Mouse (Mus musculus): Measurements from ENCODE around the gene Chn1. TPM values are rescaled to one million over a fixed set of nuclear protein-coding genes. Genes with fewer than 3 reads are reported as not detected.

The Chn1 gene
- polyA plus RNA-seq, 1 experiment from 2014 or later, result 118 TPM

DNA sequence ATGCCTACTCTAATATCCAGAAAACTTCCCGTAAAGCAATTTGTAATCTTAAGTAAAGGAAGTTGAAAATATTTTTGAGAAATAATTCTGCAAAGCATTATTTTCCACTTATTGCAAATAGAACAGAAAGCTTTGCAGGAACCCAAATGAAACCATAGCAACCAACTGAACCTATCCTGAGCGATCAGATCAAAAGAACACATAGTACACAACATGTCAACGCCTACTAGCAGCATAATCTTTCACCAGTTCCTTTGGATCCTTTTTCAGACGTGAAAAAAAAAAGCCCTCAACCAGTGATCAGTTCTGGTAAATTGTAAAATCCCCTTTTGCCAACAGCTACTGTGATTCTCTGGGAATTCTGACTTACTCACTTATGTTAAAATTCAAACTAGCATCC is 82.1 kb downstream of the Chn1 start:
- 71% methylated on average over 4 of the region's 4 CpGs for WGBS
- H3K36me3 ChIP-seq (replicated peaks; ENCODE audit: control insufficient read depth, insufficient read depth), result no peaks in the 10 kb centered on the region
- H3K9ac ChIP-seq, result no peak overlapping the region
- H3K27ac ChIP-seq, result no peak overlapping the region
- DNase-seq (ENCODE audit: low spot score), result no peak
- no peak for ATAC-seq (ENCODE audit: low FRiP score)
- H3K4me2 ChIP-seq (replicated peaks), result no peak overlapping the region
- H3K9me3 ChIP-seq (ENCODE audit: control insufficient read depth, low read length), result no peaks in the 10 kb centered on the region
- H3K4me1 ChIP-seq (replicated peaks; ENCODE audit: control insufficient read depth, insufficient read depth, low read length), result no peaks in the 10 kb centered on the region
- no peak overlapping the region for H3K4me3 ChIP-seq (replicated peaks; ENCODE audit: low read length)
- no peaks in the 10 kb centered on the region for H3K27me3 ChIP-seq (ENCODE audit: control insufficient read depth, insufficient read depth, low read length)

DNA sequence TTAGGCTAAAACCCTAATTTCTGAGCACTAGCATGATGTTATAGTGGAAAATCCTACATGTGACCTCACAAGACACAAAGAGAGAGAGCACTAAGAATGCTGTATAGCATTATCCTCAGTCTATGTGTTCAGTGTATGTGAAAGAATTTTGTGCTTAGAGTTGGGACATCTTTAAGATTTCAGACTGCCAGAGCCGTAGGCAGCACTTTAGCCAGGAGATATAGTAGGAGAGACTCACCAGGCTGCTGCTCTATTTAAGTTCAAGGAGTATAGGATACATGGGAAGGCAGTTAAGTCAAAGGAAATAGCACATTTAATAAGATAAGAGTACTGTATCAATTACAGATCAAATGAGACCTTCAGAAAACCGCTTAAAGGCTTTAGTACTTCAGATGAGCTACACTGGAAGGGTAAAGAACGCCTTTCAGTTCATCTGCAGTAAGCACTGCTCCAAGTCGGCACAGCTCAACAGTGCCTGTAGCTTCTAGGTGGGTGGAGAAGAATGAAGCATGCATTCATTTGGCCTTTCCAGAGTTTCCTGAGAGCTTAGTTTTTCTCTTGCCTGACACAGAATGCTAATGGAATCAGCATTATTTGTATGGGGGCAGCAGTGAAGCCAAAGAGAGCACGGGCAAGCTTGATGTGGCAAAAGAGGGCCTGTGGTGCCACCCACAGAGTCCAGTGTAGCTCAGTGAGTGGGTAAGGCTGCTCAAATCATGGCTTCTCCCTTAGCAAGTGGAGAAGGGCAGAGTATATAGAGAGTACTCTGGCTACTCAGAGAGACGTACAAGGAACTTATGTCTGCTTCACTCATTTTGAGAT is 84.2 kb downstream of the Chn1 start:
- no peak overlapping the region for H3K4me2 ChIP-seq (replicated peaks)
- no peaks in the 10 kb centered on the region for H3K36me3 ChIP-seq (replicated peaks; ENCODE audit: control insufficient read depth, insufficient read depth)
- DNase-seq (ENCODE audit: low spot score), result no peak
- 77% methylated on average over 6 of the region's 6 CpGs for WGBS
- H3K27me3 ChIP-seq (ENCODE audit: control insufficient read depth, insufficient read depth, low read length), result no peaks in the 10 kb centered on the region
- 0 out of 2 replicates have a peak, but pooled peaks cover 5% of the 10 kb centered on the region for H3K9me3 ChIP-seq (ENCODE audit: control insufficient read depth, low read length)
- no peaks in the 10 kb centered on the region for H3K4me1 ChIP-seq (replicated peaks; ENCODE audit: control insufficient read depth, insufficient read depth, low read length)
- no peak overlapping the region for H3K4me3 ChIP-seq (replicated peaks; ENCODE audit: low read length)
- no peak for ATAC-seq (ENCODE audit: low FRiP score)
- no peak overlapping the region for H3K9ac ChIP-seq
- no peak overlapping the region for H3K27ac ChIP-seq

DNA sequence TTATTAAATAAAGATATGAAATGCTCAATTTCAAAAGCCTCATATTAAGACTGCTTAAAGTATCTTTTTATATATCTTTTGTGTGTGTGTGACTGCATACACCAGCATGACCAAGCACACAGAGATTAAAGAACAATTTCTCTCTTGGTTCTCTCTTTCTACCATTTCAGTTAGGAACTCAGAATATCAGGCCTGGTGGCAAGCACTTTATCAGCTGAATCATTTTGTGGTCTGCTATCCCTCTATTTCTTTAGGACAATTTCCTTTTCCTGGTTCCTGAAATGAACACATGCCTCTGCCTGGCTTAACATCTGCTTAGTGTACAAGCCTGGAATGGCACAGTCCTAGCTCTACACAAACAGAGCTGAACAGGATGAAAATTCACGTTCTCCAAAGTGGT is 92.6 kb downstream of the Chn1 start:
- Histone ChIP-seq H3K4me3 (replicated peaks; ENCODE audit: low read length) (no peak overlapping the region), H3K4me1 (replicated peaks; ENCODE audit: control insufficient read depth, insufficient read depth, low read length) (no peaks in the 10 kb centered on the region), H3K36me3 (replicated peaks; ENCODE audit: control insufficient read depth, insufficient read depth) (0 out of 2 replicates have a peak, but pooled peaks cover 2% of the 10 kb centered on the region), H3K9ac (no peak overlapping the region), H3K27me3 (ENCODE audit: control insufficient read depth, insufficient read depth, low read length) (no peaks in the 10 kb centered on the region), H3K27ac (no peak overlapping the region), H3K9me3 (ENCODE audit: control insufficient read depth, low read length) (0 out of 2 replicates have a peak, but pooled peaks cover under 1% of the 10 kb centered on the region), H3K4me2 (replicated peaks) (no peak overlapping the region)
- DNase-seq (ENCODE audit: low spot score) (no peak), ATAC-seq (ENCODE audit: low FRiP score) (no peak)
- 72% methylated on average over 1 of the region's 1 CpGs for WGBS

DNA sequence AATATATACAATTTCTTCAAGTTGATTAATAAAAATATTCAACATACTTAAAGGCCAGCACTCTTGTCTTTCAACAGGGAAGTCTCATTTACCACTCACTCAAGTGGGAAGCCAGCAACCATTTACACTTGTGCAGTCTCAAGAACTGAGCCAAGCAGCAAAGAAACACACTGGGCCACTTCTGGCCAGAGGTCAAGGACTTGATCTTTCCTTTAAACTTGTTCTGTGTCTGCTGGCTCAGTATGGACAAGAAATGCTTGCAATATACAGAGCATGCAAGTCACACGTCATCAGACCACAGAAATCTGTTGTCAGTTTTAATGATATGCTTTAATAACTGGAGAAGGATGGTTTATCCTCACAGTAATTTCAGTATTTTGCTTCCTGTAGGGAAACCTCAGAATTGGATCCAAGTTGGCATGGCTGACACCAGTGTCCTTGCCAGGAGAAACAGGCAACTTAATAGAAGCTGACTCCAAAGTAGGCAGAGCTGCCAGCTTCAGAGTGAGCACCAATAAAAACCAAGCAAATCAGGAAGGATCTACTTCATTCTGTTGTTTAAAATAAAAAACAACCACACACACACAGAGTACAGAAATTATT is 94.6 kb downstream of the Chn1 start:
- no peak for ATAC-seq (ENCODE audit: low FRiP score)
- 65% methylated on average over 1 of the region's 1 CpGs for WGBS
- H3K9me3 ChIP-seq (ENCODE audit: control insufficient read depth, low read length), result no peaks in the 10 kb centered on the region

DNA sequence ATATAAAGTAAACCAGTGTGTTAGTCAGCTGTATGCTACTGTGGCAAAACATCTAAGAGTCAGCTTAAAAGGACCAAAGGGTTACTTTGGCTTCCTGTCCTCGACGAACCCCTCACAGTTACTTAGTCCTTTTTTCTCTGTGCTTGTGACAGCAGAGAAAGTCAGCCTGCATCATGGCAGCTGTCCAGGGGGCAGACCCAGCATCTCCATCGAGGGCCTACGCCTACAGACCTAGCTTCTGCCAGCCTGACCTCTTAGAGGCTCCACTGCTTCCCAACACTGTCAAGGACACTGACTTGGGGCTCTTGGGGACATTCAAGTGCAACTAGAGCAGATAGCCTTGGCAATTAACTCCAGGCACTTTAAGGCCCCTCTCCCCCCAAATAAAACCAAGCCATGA is 106.5 kb downstream of the Chn1 start:
- H3K9me3 ChIP-seq (ENCODE audit: control insufficient read depth, low read length), result no peaks in the 10 kb centered on the region
- no peaks in the 10 kb centered on the region for H3K27me3 ChIP-seq (ENCODE audit: control insufficient read depth, insufficient read depth, low read length)
- H3K9ac ChIP-seq, result no peak overlapping the region
- H3K27ac ChIP-seq, result no peak overlapping the region
- H3K4me3 ChIP-seq (replicated peaks; ENCODE audit: low read length), result no peak overlapping the region
- WGBS, result 74% methylated on average over 4 of the region's 4 CpGs
- no peaks in the 10 kb centered on the region for H3K36me3 ChIP-seq (replicated peaks; ENCODE audit: control insufficient read depth, insufficient read depth)
- peaks cover 5% of the 10 kb centered on the region; the same call in 1 of the 2 replicates for H3K4me1 ChIP-seq (replicated peaks; ENCODE audit: control insufficient read depth, insufficient read depth, low read length)
- ATAC-seq (ENCODE audit: low FRiP score), result no peak
- no peak overlapping the region for H3K4me2 ChIP-seq (replicated peaks)
- no peak for DNase-seq (ENCODE audit: low spot score)

More for the DNA sequence above, 94.6 kb downstream of the Chn1 start:
- Histone ChIP-seq H3K27me3 (ENCODE audit: control insufficient read depth, insufficient read depth, low read length) (no peaks in the 10 kb centered on the region), H3K36me3 (replicated peaks; ENCODE audit: control insufficient read depth, insufficient read depth) (0 out of 2 replicates have a peak, but pooled peaks cover 2% of the 10 kb centered on the region), H3K4me3 (replicated peaks; ENCODE audit: low read length) (no peak overlapping the region), H3K9ac (no peak overlapping the region), H3K4me2 (replicated peaks) (no peak overlapping the region), H3K27ac (no peak overlapping the region), H3K4me1 (replicated peaks; ENCODE audit: control insufficient read depth, insufficient read depth, low read length) (no peaks in the 10 kb centered on the region)
- no peak for DNase-seq (ENCODE audit: low spot score)

DNA sequence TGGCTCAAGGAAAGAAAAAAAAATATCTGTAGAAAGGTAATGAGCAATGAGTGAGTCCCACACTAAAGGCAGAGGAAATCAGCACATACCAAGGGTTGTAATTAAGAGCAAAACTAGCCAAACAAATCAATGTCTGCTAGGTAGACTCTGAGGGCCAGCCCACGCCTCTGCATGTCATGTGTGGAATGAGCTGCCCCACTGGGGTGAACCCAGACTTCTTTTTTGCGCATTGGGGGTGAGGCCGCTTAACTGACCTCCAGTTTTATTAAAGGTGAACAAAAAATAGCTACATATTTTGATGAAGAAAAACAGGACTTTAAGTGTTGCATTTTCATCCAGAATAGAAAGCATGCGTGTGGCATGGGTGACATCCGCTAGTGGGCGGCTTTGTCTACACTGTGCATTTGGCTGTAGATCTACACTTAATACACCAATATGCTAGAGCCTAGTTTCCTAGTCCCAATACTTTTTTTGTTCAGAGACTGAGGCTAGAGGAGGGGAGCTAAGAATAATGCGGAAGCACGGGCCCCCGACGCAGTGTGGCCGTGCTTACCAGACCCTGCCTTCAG is 114.5 kb downstream of the Chn1 start:
- Histone ChIP-seq H3K27ac (peak overlapping the region; percentile 45), H3K4me1 (replicated peaks; ENCODE audit: control insufficient read depth, insufficient read depth, low read length) (peaks cover 31% of the 10 kb centered on the region), H3K4me3 (replicated peaks; ENCODE audit: low read length) (0 out of 2 replicates have a peak overlapping the region, but pooled peaks have one; percentile 21), H3K27me3 (ENCODE audit: control insufficient read depth, insufficient read depth, low read length) (no peaks in the 10 kb centered on the region), H3K36me3 (replicated peaks; ENCODE audit: control insufficient read depth, insufficient read depth) (no peaks in the 10 kb centered on the region), H3K9ac (no peak overlapping the region), H3K4me2 (replicated peaks) (peak overlapping the region; percentile 52), H3K9me3 (ENCODE audit: control insufficient read depth, low read length) (no peaks in the 10 kb centered on the region)
- peak; percentile 35; the same call in 1 of the 2 replicates for ATAC-seq (ENCODE audit: low FRiP score)
- 79% methylated on average over 11 of the region's 11 CpGs for WGBS
- DNase-seq (ENCODE audit: low spot score), result no peak

DNA sequence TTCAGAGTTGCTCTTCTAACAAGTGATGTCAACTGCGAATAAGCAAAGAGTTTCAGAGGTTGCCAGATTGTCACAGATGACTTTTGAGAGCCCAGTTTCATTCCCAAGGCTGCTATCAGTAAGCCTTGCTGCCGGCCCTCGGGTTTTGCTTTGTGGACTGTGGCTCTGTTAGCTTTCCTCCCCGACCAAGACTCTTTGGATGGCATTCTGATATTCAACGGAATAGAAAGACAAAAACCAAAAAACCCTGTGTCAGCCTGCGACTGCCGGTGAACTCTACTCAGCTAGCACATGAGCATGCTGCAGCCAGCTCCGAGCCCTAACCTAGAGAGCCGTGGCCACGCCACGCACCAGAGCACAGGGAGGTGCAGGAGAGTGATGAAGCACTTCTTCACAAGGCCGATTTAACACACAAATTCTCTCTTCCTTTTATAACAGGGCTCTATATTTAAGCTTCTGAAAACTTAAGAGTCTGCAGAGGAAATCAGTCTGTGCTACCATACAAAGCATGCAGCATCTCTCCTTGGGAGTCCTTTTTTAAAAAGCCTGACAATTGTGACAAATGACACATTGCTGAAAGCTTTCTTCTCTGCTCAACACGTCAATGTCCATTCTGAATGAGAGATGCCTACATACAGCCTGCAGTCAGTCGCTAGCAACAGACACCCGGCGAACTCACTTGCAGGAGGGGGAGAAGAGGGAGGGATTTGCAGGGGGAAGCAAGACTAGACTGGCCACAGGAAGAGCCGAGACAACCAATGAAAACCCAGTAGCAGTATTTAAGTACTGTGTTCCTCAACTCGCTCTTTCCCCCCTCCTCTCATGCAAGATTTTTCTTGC is 115.2 kb downstream of the Chn1 start:
- Histone ChIP-seq H3K4me2 (replicated peaks) (peak overlapping the region; percentile 52), H3K4me3 (replicated peaks; ENCODE audit: low read length) (peak overlapping the region; percentile 21), H3K36me3 (replicated peaks; ENCODE audit: control insufficient read depth, insufficient read depth) (no peaks in the 10 kb centered on the region), H3K9me3 (ENCODE audit: control insufficient read depth, low read length) (no peaks in the 10 kb centered on the region), H3K27me3 (ENCODE audit: control insufficient read depth, insufficient read depth, low read length) (no peaks in the 10 kb centered on the region), H3K27ac (peak overlapping the region; percentile 38; the same call in 1 of the 2 replicates), H3K9ac (peak overlapping the region; percentile 34), H3K4me1 (replicated peaks; ENCODE audit: control insufficient read depth, insufficient read depth, low read length) (peaks cover 35% of the 10 kb centered on the region)
- 17% methylated on average over 18 of the region's 18 CpGs for WGBS
- DNase-seq (ENCODE audit: low spot score), result peak; percentile 65
- peak; percentile 90 for ATAC-seq (ENCODE audit: low FRiP score)

DNA sequence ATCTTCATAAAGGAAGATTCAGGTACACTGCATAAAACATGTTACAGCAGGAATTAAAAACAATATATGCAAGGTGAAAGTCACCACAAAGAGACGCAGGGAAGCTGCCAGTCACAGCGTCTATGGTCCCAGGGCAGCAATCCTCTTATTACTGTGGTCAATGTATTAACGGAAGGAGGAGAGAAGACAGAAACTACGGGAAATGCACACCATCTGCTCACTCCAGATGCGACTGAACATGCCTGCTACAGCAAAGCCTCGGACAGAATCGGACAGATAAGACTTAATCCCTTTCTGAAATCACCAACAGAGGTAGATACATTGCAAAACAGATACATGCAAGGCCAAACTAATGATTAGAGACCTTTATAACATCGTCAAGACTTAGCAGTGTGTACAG is 116.1 kb downstream of the Chn1 start:
- WGBS, result 47% methylated on average over 8 of the region's 8 CpGs
- Histone ChIP-seq H3K4me3 (replicated peaks; ENCODE audit: low read length) (no peak overlapping the region), H3K27ac (no peak overlapping the region)

More for the DNA sequence above, 116.1 kb downstream of the Chn1 start:
- ATAC-seq (ENCODE audit: low FRiP score), result no peak
- no peak overlapping the region for H3K9ac ChIP-seq
- H3K36me3 ChIP-seq (replicated peaks; ENCODE audit: control insufficient read depth, insufficient read depth), result no peaks in the 10 kb centered on the region
- peak; percentile 42 for DNase-seq (ENCODE audit: low spot score)
- H3K9me3 ChIP-seq (ENCODE audit: control insufficient read depth, low read length), result no peaks in the 10 kb centered on the region
- peaks cover 35% of the 10 kb centered on the region for H3K4me1 ChIP-seq (replicated peaks; ENCODE audit: control insufficient read depth, insufficient read depth, low read length)
- peak overlapping the region; percentile 52 for H3K4me2 ChIP-seq (replicated peaks)
- no peaks in the 10 kb centered on the region for H3K27me3 ChIP-seq (ENCODE audit: control insufficient read depth, insufficient read depth, low read length)
